Mouse (Mus musculus) spleen, adult 2 months (tissue): ENCODE results near the gene Cenpo.

Experiments
- CTCF ChIP-seq: fragments of 200-500 bp; IDR thresholded peaks from 2 replicates; pipeline ENCODE4 v1.5.1; 2011; ENCODE audit warnings: mild to moderate bottlenecking, inconsistent platforms; ENCODE audit not compliant: insufficient read depth, insufficient read length, insufficient replicate concordance; ENCODE audit errors: extremely low read depth
- POLR2A ChIP-seq: fragments of 200-500 bp; IDR thresholded peaks from 2 replicates; pipeline ENCODE4 v1.6.1; 2011; ENCODE audit warnings: low read depth, low read length, inconsistent platforms

GRCm38 (mm10) chr12:4237481-4237880, 3.4 kb upstream of the Cenpo start:
- TF ChIP-seq POLR2A (no peak), CTCF (no peak)
